Mouse (Mus musculus): Measurements from ENCODE around the gene Nsa2. TPM values are rescaled to one million over a fixed set of nuclear protein-coding genes. Genes with fewer than 3 reads are reported as not detected.
"Not testable (repeated sequence)": the region's sequence is repeated elsewhere in the genome, so short reads cannot be mapped to it uniquely, and the experiment has no call there.

Gene Nsa2
- total RNA-seq (2021): 10 to 100 TPM; 42.8 to 43.9 TPM

- intact Hi-C loops (cut with DNase I): no loop called here
These were observed at the start of gene Nsa2, which contains the start of gene Gfm2 for GRCm38 (mm10) chr13:97137466-97138400. Gene Nsa2 (minus strand): TSS chr13:97137937. Gene Gfm2 (plus strand): TSS chr13:97137937.

GRCm38 (mm10) chr13:97186346-97186745 is 48.6 kb upstream of the Nsa2 start:
- no peak for DNase-seq (ENCODE audit: low spot score)
- intact Hi-C loops (cut with DNase I): no loop called here

More at GRCm38 (mm10) chr13:97137466-97138400, at the start of gene Nsa2, which contains the start of gene Gfm2:
- peak; percentile 78 for DNase-seq (ENCODE audit: low spot score)

GRCm38 (mm10) chr13:97184656-97185055 is 46.9 kb upstream of the Nsa2 start:
- no peak for DNase-seq (ENCODE audit: low spot score)
- intact Hi-C loops (cut with DNase I): no loop called here

GRCm38 (mm10) chr13:97184168-97184567 is 46.4 kb upstream of the Nsa2 start:
- intact Hi-C loops (cut with DNase I): no loop called here
- no peak for DNase-seq (ENCODE audit: low spot score)

DNA sequence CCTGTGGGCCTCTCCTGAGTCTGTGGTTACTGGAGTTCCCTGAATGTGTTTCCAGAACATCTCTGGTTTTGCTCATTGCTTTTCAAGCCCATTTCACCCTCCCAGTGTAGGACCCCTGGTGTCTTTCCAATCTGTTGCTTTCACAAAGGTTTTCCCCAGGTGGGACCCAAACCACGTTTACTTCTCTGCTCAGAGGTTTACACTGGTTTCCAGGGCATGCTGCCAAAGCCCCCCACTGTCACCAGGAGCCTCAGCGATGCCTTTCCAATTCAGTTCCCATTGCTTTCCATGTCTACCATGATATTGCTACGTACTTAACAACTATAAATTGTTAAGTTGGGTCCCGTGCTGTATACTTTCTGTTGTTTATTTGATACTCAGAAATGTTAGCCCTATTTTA is 45.1 kb upstream of the Nsa2 start:
- intact Hi-C loops (cut with DNase I): no loop called here
- DNase-seq (ENCODE audit: low spot score): no peak

- DNase-seq (ENCODE audit: low spot score): no peak
- intact Hi-C loops (cut with DNase I): no loop called here
These were observed 42.5 kb upstream of the Nsa2 start for GRCm38 (mm10) chr13:97180113-97180828.

GRCm38 (mm10) chr13:97178943-97179342 is 41.2 kb upstream of the Nsa2 start:
- DNase-seq (ENCODE audit: low spot score): no peak
- intact Hi-C loops (cut with DNase I): no loop called here

GRCm38 (mm10) chr13:97176731-97177130 is 39.0 kb upstream of the Nsa2 start:
- DNase-seq (ENCODE audit: low spot score): no peak
- intact Hi-C loops (cut with DNase I): no loop called here

DNA sequence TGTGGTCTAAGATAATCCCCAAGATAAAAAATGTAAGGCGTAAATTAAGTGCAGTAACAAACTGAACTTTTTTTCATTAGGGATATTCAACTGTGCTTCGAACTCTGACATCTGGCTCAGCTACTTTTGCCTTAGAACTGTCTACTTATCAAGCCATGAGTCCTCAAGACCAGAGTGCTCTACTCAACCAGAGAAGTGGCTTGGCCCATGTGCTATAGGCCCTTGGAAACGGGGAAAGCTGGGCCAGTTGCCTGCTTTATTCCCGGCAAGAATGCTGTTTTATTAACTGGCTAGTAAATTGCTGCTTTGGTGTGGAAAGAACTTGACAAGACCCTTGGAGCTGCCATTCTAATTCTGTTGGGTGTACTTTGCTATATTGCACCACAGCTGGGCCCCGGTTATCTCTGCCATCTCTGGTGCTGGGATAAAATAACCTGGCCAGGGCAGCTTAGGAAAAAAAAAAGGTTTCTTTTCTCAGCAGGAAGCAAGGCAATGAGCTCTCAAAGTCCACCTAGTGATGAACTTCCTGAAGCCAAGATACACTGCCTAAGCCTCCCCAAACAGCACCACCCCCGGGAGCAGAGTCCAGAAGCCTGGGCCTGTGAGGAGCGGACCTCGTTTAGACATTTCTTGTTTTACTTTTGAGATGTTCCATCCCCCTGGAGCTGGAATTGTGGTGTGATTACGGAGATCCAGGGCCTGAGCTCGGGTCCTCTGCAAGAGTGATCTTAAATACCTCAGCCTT is 38.0 kb upstream of the Nsa2 start:
- intact Hi-C loops (cut with DNase I): no loop called here
- no peak for DNase-seq (ENCODE audit: low spot score)

GRCm38 (mm10) chr13:97145834-97146233 is 8.1 kb upstream of the Nsa2 start:
- intact Hi-C loops (cut with DNase I): no loop called here
- no peak for DNase-seq (ENCODE audit: low spot score)

GRCm38 (mm10) chr13:97142321-97142720 is 4.6 kb upstream of the Nsa2 start:
- DNase-seq (ENCODE audit: low spot score): no peak
- intact Hi-C loops (cut with DNase I): no loop called here

GRCm38 (mm10) chr13:97138404-97138931 is 731 bp upstream of the Nsa2 start:
- intact Hi-C loops (cut with DNase I); DNase-seq (ENCODE audit: low spot score): not testable (repeated sequence)

GRCm38 (mm10) chr13:97130413-97130812 is 7.3 kb downstream of the Nsa2 start:
- DNase-seq (ENCODE audit: low spot score); intact Hi-C loops (cut with DNase I): not testable (repeated sequence)

DNA sequence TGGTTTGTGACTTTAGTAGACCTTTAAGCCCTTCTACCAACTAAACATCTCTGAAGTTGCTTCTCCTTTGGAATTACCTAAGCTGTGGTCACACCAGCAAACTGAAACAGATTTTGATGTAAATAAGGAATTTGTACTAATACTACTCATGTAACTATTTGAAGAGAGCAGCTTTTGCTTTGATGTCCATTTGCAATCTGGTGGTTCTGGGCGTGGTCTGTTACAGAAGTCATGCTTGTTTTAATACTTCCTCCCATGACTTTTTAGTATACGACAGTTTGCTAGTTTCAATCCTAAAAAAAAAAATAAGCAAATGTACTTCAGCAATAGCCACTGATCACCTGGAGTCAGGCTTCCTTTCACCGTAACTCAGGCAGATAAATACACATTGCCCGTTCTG is 8.1 kb downstream of the Nsa2 start:
- intact Hi-C loops (cut with DNase I); DNase-seq (ENCODE audit: low spot score): not testable (repeated sequence)

DNA sequence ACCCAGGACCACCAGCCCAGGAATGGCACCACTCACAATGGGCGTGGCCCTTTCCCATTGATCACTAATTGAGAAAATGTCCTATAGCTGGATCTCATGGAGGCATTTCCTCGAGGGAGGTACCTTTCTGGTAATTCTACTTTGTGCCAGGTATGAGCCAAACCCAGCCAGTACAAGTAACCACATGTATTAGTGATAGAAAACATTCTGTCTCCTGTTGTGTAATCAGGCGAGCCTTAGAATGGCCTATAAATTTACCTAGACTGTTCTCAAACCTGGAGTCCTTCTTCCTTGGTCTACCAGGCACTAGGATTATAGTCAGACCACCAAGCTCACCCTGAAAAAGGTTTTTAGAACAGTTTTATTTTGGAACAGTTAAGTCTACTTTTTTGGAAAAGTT is 16.4 kb downstream of the Nsa2 start:
- no peak for DNase-seq (ENCODE audit: low spot score)
- intact Hi-C loops (cut with DNase I): no loop called here

DNA sequence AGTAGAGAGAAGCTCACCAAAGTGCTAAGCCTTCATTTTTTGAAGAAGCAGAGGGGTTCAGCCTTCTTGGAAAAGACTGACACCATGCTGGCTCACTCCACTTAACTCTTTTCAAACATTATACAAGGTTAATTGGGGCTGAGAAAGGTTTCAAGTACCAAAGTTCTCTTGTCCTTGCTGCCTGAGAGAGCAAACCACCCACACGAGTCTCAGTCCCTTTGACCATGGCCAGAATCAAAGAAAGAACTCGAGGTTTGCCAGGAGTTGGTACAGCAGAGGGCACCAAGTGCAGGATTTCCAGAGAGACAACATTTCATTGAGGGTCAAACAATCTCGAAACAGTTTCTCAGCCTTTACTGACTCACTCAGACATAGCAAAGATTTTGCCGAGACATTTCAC is 28.7 kb downstream of the Nsa2 start:
- intact Hi-C loops (cut with DNase I): no loop called here

GRCm38 (mm10) chr13:97107721-97108120 is 30.0 kb downstream of the Nsa2 start:
- DNase-seq (ENCODE audit: low spot score); intact Hi-C loops (cut with DNase I): not testable (repeated sequence)

More for the DNA sequence above, 28.7 kb downstream of the Nsa2 start:
- no peak for DNase-seq (ENCODE audit: low spot score)

DNA sequence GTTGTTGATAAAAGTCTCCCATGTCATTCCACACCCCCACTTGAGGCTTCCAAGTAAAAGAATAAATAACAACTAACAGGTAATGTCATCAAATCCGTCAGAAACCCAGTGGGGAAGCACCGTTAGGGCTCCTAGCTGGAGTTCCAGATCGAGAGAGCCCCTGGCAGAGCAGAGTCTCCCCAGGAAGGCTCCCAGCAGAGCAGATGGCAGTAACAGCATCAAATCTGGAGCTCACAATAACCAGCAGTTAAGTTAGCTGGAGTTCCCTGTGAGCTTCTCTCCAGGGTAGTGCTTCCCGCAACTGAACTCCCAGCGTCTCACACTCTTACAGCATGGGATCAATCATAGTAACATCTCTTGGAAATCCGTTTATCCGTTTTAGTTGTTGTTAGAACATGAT is 32.7 kb downstream of the Nsa2 start:
- intact Hi-C loops (cut with DNase I): no loop called here
- DNase-seq (ENCODE audit: low spot score): no peak

- DNase-seq (ENCODE audit: low spot score): no peak
- intact Hi-C loops (cut with DNase I): no loop called here
These were observed 38.4 kb downstream of the Nsa2 start, which contains the start of gene Gm6169 for GRCm38 (mm10) chr13:97099187-97099852. Gene Gm6169 (minus strand): TSS chr13:97099237.

Measured in heart, postnatal 25 days (tissue).